Mouse (Mus musculus) E14TG2a.4 (cell line): ENCODE results near the gene Antxr1.

Experiments used
- CTCF ChIP-seq: conservative IDR thresholded peaks from 2 replicates; pipeline ENCODE4 v1.5.1; 2014; ENCODE audit warnings: low read length
- NANOG ChIP-seq: IDR thresholded peaks from 2 replicates; pipeline ENCODE4 v1.6.1; 2014; ENCODE audit warnings: borderline replicate concordance, low read length, mixed read lengths
- POU5F1 ChIP-seq: IDR thresholded peaks from 2 replicates; pipeline ENCODE4 v1.6.1; 2014; ENCODE audit warnings: low read length, borderline replicate concordance

DNA sequence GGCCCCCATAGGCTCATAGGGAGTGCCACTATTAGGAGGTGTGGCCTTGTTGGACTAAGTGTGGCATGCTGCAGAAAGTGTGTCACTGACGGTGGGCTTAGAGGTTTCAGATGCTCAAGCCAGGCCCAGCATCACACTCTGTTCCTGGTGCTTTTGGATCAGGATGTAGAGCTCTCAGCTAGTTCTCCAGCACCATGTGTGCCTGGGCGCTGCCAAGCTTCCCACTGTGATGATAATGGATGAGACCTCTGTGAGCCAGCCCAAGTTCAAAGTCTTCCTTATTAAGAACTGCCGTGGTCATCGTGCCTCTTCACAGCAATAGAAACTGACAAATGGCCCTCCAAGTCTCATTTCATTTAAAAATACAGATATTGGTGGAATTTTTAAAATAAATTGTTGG, 22.9 kb downstream of the Antxr1 start:
- TF ChIP-seq CTCF (no peak), NANOG (no peak), POU5F1 (no peak)
